Mouse (Mus musculus) midbrain, embryonic 10.5 days (tissue): Measurements from ENCODE around the gene Gm20388. TPM values are rescaled to one million over a fixed set of nuclear protein-coding genes. Genes with fewer than 3 reads are reported as not detected.
"Not testable (repeated sequence)": the region's sequence is repeated elsewhere in the genome, so short reads cannot be mapped to it uniquely, and the experiment has no call there.

Experiments
- DNase-seq: peaks from one replicate; pipeline ENCODE4 v3.0.0-alpha.2; 2017; ENCODE audit warnings: low spot score
- H3K27ac ChIP-seq: fragments of 300-500 bp; sonication (generic); replicated peaks from 2 replicates; pipeline ENCODE4 v1.5.1; 2016; ENCODE audit warnings: mild to moderate bottlenecking
- H3K27me3 ChIP-seq: fragments of 300-500 bp; sonication (generic); 2 replicates; pipeline ENCODE4 v1.6.1; 2016; ENCODE audit warnings: low read depth, mild to moderate bottlenecking; ENCODE audit not compliant: poor library complexity, severe bottlenecking
- H3K36me3 ChIP-seq: fragments of 300-500 bp; sonication (generic); 2 replicates; pipeline ENCODE4 v1.6.1; 2016; ENCODE audit warnings: mild to moderate bottlenecking, moderate library complexity
- H3K4me1 ChIP-seq: fragments of 300-500 bp; sonication (generic); 2 replicates; pipeline ENCODE4 v1.6.1; 2016
- H3K4me3 ChIP-seq: fragments of 300-500 bp; sonication (generic); 2 replicates; pipeline ENCODE4 v1.5.1; 2016; ENCODE audit warnings: mild to moderate bottlenecking, moderate library complexity
- H3K9me3 ChIP-seq: fragments of 300-500 bp; sonication (generic); replicated peaks from 2 replicates; pipeline ENCODE4 v1.6.1; 2016; ENCODE audit warnings: mild to moderate bottlenecking
- WGBS: fragments of 180-500 bp; shearing (Covaris S2); methylation state at CpG from one replicate; pipeline ENCODE4 v1.1.7; 2016; 5-methylcytosine and 5-hydroxymethylcytosine counted together
- polyA plus RNA-seq: library from polyadenylated mRNA; unstranded; fragments of >200 nt; fragmentation: Nextera tagmentation; extraction: Ambion mirVana; gene quantifications from 2 replicates; pipeline ENCODE4 v1.2.1, GENCODE M21; 2016

Gm20388 gene
- polyA plus RNA-seq, 1 experiment from 2014 or later: 7.1 TPM

- no peak for DNase-seq
Measured at GRCm38 (mm10) chr8:123243053-123243452, 3332.4 kb downstream of the Gm20388 start.

GRCm38 (mm10) chr8:123244382-123244781, 3333.7 kb downstream of the Gm20388 start:
- no peak overlapping the region for H3K27ac ChIP-seq
- H3K9me3 ChIP-seq: no peaks in the 10 kb centered on the region
- no peaks in the 10 kb centered on the region for H3K27me3 ChIP-seq
- DNase-seq: no peak
- no peaks in the 10 kb centered on the region for H3K4me1 ChIP-seq
- 94% methylated on average over 4 of the region's 4 CpGs for WGBS
- no peak overlapping the region for H3K4me3 ChIP-seq
- H3K36me3 ChIP-seq: peaks cover 80% of the 10 kb centered on the region

More at GRCm38 (mm10) chr8:123243053-123243452, 3332.4 kb downstream of the Gm20388 start:
- H3K27me3 ChIP-seq: no peaks in the 10 kb centered on the region
- H3K4me3 ChIP-seq: no peak overlapping the region
- no peaks in the 10 kb centered on the region for H3K9me3 ChIP-seq
- no peak overlapping the region for H3K27ac ChIP-seq
- no peaks in the 10 kb centered on the region for H3K4me1 ChIP-seq
- H3K36me3 ChIP-seq: peaks cover 66% of the 10 kb centered on the region
- WGBS: 66% methylated on average over 11 of the region's 11 CpGs

- H3K27me3 ChIP-seq: no peaks in the 10 kb centered on the region
- DNase-seq: no peak
- no peaks in the 10 kb centered on the region for H3K9me3 ChIP-seq
- no peak overlapping the region for H3K27ac ChIP-seq
- no peaks in the 10 kb centered on the region for H3K4me1 ChIP-seq
- H3K36me3 ChIP-seq: peaks cover 90% of the 10 kb centered on the region
- H3K4me3 ChIP-seq: no peak overlapping the region; the same call in 1 of the 2 replicates
- 92% methylated on average over 12 of the region's 12 CpGs for WGBS
Measured at GRCm38 (mm10) chr8:123245543-123245942, 3334.9 kb downstream of the Gm20388 start.

- Histone ChIP-seq H3K36me3 (peaks cover 97% of the 10 kb centered on the region), H3K4me1 (peaks cover 6% of the 10 kb centered on the region), H3K4me3 (no peak overlapping the region), H3K9me3 (no peaks in the 10 kb centered on the region), H3K27me3 (no peaks in the 10 kb centered on the region), H3K27ac (no peak overlapping the region)
- no peak for DNase-seq
- 95% methylated on average over 6 of the region's 6 CpGs for WGBS
Measured at GRCm38 (mm10) chr8:123247748-123248147, 3337.1 kb downstream of the Gm20388 start.

GRCm38 (mm10) chr8:123248596-123248995, 3338.0 kb downstream of the Gm20388 start:
- Histone ChIP-seq H3K27me3 (no peaks in the 10 kb centered on the region), H3K36me3 (peaks cover 88% of the 10 kb centered on the region), H3K4me1 (peaks cover 15% of the 10 kb centered on the region), H3K27ac (no peak overlapping the region), H3K4me3 (no peak overlapping the region), H3K9me3 (no peaks in the 10 kb centered on the region)
- DNase-seq: no peak
- WGBS: 95% methylated on average over 8 of the region's 8 CpGs

- 95% methylated on average over 5 of the region's 5 CpGs for WGBS
Measured at GRCm38 (mm10) chr8:123250940-123251339, 3340.3 kb downstream of the Gm20388 start.

GRCm38 (mm10) chr8:123252925-123253324, 3342.3 kb downstream of the Gm20388 start:
- Histone ChIP-seq H3K36me3 (peaks cover 68% of the 10 kb centered on the region), H3K9me3 (no peaks in the 10 kb centered on the region), H3K4me3 (peak overlapping the region; percentile 93), H3K27me3 (no peaks in the 10 kb centered on the region), H3K27ac (no peak overlapping the region), H3K4me1 (peaks cover 37% of the 10 kb centered on the region)
- 73% methylated on average over 4 of the region's 4 CpGs for WGBS
- DNase-seq: no peak

More at GRCm38 (mm10) chr8:123250940-123251339, 3340.3 kb downstream of the Gm20388 start:
- Histone ChIP-seq H3K4me3 (no peak overlapping the region), H3K36me3 (peaks cover 68% of the 10 kb centered on the region), H3K4me1 (peaks cover 30% of the 10 kb centered on the region), H3K27me3 (no peaks in the 10 kb centered on the region), H3K27ac (no peak overlapping the region), H3K9me3 (no peaks in the 10 kb centered on the region)
- no peak for DNase-seq

- WGBS: under 1% methylated on average over 40 of the region's 40 CpGs
- Histone ChIP-seq H3K27ac (peak overlapping the region; percentile 96), H3K27me3 (no peaks in the 10 kb centered on the region), H3K36me3 (peaks cover 68% of the 10 kb centered on the region), H3K9me3 (no peaks in the 10 kb centered on the region), H3K4me3 (peak overlapping the region; percentile 93), H3K4me1 (peaks cover 37% of the 10 kb centered on the region)
- no peak for DNase-seq
Measured at GRCm38 (mm10) chr8:123253451-123254098, 3342.9 kb downstream of the Gm20388 start.

- Histone ChIP-seq H3K4me3 (peak within 1 kb of the TSS; percentile 93), H3K4me1 (peaks cover 37% of the 10 kb centered on the region), H3K9me3 (no peaks in the 10 kb centered on the region), H3K27ac (peak within 1 kb of the TSS; percentile 96), H3K27me3 (no peaks in the 10 kb centered on the region), H3K36me3 (peaks cover 68% of the 10 kb centered on the region)
- DNase-seq: peak; percentile 89
- WGBS: under 1% methylated on average over 96 of the region's 99 CpGs
Measured at GRCm38 (mm10) chr8:123254099-123254885, 3343.7 kb downstream of the Gm20388 start, which contains the start of the genes Zfp276 and Vps9d1. Gene Zfp276 (plus strand): TSS chr8:123254195. Gene Vps9d1 (minus strand): TSS chr8:123254348.

GRCm38 (mm10) chr8:123255170-123255569, 3344.5 kb downstream of the Gm20388 start:
- Histone ChIP-seq H3K27me3 (no peaks in the 10 kb centered on the region), H3K27ac (no peak overlapping the region), H3K36me3 (peaks cover 69% of the 10 kb centered on the region), H3K4me3 (peak overlapping the region; percentile 93), H3K4me1 (peaks cover 37% of the 10 kb centered on the region), H3K9me3 (no peaks in the 10 kb centered on the region)
- no peak for DNase-seq
- WGBS: 77% methylated on average over 6 of the region's 6 CpGs

GRCm38 (mm10) chr8:123257114-123257513, 3346.5 kb downstream of the Gm20388 start:
- H3K9me3 ChIP-seq: no peaks in the 10 kb centered on the region
- H3K36me3 ChIP-seq: peaks cover 64% of the 10 kb centered on the region
- H3K4me3 ChIP-seq: no peak overlapping the region
- H3K27me3 ChIP-seq: no peaks in the 10 kb centered on the region
- no peak for DNase-seq
- peaks cover 37% of the 10 kb centered on the region for H3K4me1 ChIP-seq
- 83% methylated on average over 3 of the region's 3 CpGs for WGBS
- H3K27ac ChIP-seq: no peak overlapping the region

- WGBS: 92% methylated on average over 8 of the region's 8 CpGs
Measured at GRCm38 (mm10) chr8:123257593-123257992, 3347.0 kb downstream of the Gm20388 start.

More at GRCm38 (mm10) chr8:123257593-123257992, 3347.0 kb downstream of the Gm20388 start:
- peaks cover 65% of the 10 kb centered on the region for H3K36me3 ChIP-seq
- H3K9me3 ChIP-seq, H3K27me3 ChIP-seq, H3K27ac ChIP-seq, DNase-seq, H3K4me3 ChIP-seq: not testable (repeated sequence)
- H3K4me1 ChIP-seq: peaks cover 32% of the 10 kb centered on the region
